Mouse (Mus musculus): Measurements from ENCODE around the gene Hhex.

DNA sequence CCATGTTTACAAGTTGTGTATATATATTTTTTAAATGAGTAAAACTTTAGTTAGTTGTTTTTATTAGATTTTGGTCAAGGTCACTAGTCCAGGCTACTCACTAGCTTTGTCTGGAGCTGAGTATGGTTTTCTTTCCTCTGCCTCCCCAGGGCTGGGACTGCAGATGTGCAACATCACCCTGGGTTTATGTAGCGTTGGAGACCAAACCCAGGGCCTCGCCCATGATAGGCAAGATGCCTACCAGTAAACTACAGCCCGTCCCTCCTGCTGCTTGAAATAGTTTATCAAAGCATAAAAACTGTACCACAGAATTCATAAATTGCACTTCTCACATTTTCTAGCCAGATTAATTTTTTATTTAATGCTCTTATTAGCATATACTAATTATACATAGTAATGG, 14.6 kb downstream of the Hhex start:
- no peak for TF ChIP-seq CTCF (IDR thresholded peaks at IDR 0.05; ENCODE audit: control insufficient read depth, insufficient read depth, low read length)
- TF ChIP-seq POLR2A (IDR thresholded peaks at IDR 0.05; ENCODE audit: borderline replicate concordance, control insufficient read depth, low read depth, low read length) = no peak

Data from bone marrow, adult 2 months (tissue).